Mouse (Mus musculus): ENCODE data around the gene Sema4c.

Gene Sema4c

DNA sequence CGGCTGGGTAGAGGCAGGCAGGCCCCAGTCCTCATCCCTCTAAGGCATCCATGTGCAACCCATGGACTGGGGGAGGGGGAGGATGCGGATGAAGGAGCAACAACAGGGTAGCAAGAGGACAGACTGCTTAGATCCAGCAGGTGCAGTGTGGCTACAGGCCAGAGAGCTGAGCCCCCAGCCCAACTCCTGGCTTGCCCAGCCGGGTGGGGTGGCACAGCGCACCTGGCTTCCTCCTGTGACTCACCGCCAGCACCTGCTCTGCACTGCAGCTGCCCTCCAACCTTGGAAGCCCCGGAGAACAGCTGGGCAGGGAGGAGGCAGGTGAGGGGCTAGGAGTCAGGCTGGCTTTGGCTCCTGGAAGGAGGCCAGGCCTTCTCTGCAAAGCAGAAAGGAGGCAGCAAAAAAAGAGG lies 21.8 kb upstream of the Sema4c start:
- no peak for DNase-seq (ENCODE audit: low read depth, low spot score)

DNA sequence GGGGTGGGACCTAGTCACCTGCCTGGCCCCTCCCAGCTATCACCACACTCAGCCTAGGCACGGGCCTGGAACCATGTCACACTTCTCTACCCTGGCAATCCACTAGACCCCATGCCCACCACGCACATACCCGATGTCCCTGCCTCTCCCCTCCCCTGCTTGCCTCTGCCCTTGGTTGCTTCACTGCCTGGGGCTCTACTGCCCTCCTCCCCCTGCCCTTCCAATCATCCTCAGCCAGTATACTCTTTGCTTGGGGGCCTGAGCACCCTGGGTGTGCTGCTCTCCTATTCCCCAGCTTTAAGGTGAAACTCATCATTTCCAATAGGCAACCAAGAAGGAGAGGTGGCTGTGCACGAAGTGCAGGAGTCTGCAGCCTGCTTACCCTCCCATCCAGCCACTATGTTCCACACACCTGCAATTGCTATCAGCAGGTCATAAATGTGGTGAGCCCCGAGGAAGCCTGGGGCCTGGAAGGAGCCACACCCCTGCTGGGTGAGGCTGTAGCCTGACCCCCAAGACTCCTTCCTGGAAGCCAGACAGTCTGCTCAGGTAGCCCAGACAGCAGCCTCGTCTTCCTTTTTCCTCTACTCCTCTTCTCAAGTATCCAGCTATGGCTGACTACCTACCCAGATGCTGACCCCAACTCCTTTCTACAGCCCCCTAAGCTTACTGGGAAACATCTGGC lies 19.0 kb upstream of the Sema4c start:
- no peak for DNase-seq (ENCODE audit: low read depth, low spot score)

DNA sequence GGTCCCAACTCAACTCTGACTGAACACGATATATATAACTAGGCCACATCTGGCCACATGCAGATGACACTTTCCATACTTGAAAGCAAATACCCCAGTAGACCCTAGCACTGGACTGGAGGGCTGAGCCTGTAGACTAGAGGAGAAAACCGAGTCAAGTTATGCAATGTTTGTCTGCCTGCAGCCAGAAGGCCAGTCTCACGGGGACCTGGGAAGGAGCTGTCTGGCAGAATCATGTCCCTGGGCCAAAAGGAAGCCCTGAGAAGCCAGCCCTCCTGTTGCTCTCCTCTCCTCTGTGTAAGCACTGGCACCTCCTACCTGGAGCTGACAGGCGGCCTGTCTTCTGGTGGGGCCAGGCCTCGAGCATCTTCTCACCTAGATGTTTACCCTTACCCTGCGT lies 17.2 kb upstream of the Sema4c start:
- no peak for DNase-seq (ENCODE audit: low read depth, low spot score)

DNA sequence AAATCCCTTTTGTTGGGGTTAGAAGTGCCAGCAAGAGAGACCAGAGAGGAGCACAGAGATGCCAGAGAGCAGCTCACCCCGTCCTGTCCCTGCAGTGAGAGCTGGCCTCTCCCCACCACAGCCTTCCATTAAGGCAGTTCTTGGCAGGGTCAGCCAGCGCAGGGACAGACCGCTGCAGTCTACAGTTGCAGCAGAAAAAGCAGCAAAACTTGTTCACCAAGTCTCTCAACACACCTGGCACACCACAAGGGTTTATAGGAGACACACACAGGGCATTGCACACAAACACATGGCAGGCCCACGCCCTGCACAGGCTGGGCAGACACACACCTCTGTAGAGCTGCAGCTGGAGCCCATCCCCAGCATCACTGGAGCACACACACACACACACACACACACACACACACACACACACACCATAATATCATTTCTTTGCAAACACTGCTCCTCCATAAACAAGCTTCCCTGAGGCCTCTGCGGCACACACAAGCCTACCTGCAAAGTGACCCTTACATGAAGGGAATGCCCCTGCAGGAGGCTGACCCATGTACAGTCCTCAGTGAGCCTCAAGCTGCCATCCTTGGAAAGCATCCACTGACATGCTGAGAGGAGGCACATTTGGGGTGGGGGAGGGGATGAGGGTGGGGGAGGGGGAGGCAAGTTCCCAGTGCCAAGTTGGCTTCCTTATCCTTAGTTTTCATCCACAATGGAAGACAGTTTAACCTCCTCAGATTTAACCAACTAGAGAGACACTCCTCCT lies 16.2 kb upstream of the Sema4c start:
- DNase-seq (ENCODE audit: low read depth, low spot score) = no peak

DNA sequence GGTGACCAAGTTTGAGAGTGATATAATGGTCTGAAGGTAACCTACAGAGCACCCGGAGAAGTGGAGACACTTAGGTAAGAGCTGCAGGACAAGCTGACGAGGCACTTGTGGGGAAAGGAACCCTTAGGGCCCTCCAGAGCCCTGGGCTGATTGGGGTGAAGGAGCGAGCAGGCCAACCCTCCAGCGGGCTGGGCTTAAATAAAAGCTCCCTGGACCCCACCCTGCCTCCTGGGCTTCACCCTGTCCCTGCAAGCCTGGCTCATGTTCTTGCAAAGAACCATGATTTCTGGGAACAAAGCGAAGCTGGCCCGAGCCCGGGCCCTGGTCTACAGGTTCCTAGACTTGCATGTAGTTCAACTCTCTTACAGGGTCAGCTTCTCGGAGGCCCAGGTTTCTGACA lies 15.4 kb upstream of the Sema4c start:
- DNase-seq (ENCODE audit: low read depth, low spot score) = no peak

DNA sequence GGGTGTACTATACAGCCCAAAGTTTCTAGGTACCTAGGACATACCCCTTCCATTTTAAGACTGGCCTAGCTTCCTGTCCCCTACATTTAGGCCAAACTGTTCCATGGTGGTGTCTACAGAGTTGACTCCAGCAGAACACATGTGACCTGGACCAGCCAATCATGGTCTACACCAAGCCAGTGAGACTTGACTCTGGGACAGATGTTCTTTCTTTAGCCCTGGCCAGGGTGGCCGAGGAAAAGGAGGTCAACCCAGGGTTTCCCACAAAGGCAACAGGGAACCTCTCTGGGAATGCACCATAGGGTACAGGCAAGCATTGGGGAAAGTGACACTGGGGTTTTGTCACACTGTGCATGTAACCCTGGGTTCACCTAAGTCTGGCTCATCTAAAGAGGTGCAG lies 14.6 kb upstream of the Sema4c start:
- DNase-seq (ENCODE audit: low read depth, low spot score) = no peak

DNA sequence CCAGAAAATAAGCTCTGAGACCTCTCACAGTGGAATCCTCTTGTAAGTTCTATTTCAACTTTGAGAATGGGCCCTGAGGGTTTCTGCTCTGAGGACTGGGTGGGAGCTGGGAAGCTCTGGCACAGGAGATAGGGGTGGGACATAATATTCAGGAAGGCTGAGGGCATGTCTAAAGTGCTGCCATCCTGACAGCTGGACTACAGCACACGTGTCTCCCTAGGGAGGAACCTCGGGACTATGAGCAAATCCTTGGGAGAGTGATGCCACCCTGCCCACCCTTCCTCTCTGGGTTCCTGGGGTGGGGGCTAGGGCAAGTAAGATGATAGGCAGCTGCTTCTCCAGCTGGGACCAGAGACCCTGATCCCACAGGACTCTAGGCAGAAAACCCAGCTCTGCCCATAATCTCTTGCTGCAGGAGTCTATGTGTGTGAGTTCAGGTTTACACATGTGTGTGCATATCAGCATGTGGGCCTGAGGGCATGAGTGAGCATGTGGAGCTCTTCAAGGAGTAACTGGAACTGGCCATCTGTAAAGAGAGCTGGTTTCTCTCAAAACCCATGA lies 14.1 kb upstream of the Sema4c start:
- no peak for DNase-seq (ENCODE audit: low read depth, low spot score)

DNA sequence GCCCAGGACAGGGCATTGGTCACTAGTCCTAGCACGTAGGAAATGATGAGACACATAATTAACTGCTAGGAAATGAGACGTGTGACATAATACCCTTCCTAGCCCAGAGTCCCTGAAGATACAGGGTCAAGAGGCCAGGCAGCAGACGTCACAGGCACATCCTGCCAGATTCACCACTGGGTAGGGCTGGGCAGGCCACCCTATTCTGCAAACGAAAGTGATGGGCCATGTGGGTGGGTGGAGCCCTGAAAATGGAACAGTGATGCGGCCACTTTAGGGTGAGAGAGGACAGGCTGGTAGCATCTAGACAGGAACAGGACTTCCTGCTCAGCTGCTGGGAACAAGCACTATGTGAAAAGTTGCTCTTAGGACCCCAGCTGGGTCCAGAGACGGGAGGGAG lies 13.5 kb upstream of the Sema4c start:
- no peak for DNase-seq (ENCODE audit: low read depth, low spot score)

DNA sequence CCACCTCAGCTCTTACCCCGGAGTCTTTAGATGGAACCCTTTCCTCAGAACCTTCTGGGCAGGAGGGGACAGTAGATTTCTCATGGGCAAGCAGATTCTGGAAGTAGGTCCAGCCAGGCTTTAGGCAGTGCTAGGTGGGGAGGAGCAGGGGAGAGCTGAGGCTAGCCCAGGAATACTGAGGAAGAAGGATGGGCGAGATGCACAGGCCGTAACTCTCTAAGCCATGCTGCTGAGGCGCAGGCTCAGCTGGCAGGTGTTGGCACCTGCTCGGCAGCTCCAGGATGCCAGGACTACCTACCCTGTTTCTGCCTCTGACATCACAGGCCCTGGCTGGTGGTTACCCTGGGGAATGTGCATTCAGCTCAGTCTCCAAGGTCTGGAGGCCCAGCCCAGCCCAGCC lies 12.2 kb upstream of the Sema4c start:
- DNase-seq (ENCODE audit: low read depth, low spot score) = no peak

DNA sequence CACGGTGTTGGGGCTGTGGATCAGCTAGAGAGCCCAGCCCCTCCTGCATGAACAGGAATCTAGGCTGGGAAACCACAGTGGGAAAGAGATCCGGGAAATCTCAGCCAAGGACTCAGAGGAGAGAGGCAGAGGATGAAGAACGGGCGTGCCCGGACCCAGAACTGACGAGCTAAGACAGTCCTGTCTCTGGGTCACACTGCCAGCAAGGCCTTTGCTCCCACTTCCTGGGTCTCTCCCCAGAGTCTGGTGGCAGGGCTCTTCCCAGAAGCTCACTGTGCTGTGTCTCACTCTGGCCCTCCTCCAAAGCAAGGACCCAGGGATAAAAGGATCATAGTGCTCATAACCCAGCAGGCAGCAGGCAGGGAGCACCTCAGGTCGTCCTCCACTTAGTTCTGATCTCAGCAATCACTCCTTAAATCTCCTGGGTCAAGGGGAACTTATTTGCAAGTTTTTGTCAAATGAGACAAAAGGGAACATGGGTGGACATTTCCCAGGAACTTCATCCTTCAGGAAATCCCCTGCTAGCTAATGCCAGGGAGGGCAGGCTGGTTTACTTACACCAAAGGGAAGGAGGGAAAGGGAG lies 11.6 kb upstream of the Sema4c start:
- DNase-seq (ENCODE audit: low read depth, low spot score) = no peak

DNA sequence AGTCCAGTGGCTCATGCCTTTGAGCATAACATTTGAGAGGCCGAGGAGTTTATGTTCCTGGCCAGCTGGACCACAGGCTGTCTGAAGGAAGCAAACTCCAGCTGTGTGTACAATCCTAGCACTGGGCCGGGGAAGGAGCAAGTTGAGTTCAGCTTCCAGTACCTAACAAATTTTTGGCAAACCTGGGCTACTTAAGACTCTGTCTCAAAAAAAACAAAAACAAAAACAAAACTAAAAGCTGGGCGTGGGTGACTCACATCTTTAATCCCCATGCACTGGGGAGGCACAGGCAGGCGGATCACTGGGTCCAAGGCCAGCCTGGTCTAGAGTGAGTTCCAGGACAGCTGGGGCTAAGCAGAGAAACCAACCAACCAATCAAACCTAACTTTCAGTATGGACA lies 10.6 kb upstream of the Sema4c start:
- DNase-seq (ENCODE audit: low read depth, low spot score) = no peak

DNA sequence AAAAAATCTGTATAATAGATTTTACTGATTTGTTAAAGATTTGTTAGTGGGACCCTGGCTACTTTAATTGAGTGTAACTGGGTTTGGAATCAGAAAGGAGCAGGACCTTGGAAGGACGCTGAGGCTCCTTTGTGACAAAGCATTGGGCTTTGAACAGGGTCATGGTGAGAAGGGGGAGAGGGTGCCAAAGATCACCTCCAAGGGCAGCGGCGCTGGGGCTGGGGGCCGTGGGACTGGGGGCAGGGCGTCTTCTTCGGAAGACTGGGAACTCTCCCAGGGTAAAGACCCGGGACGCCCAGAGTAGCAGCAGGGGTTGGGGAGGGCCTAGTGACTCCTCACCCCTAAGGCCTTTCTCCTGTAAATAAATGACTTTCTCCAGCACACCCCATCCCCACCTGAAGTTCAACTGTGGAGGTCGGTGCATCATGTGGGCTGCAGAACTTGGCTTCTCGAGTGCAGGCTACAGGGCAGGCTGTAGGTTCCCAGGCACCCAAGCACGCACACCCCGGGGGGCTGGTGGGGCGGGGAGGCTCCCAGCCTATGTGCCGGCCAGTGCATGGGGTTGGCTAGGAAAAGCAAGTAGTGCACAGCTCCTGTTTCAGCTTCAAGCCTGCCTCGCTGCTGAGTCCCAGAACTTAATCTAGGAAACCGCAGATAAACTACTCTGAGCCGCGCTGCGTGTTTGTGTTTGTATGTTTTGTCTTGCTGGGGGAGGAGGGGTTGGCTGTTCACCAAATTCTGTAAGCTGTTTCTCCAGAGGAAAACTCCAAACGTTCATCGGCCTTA lies 9.9 kb upstream of the Sema4c start:
- DNase-seq (ENCODE audit: low read depth, low spot score) = no peak

DNA sequence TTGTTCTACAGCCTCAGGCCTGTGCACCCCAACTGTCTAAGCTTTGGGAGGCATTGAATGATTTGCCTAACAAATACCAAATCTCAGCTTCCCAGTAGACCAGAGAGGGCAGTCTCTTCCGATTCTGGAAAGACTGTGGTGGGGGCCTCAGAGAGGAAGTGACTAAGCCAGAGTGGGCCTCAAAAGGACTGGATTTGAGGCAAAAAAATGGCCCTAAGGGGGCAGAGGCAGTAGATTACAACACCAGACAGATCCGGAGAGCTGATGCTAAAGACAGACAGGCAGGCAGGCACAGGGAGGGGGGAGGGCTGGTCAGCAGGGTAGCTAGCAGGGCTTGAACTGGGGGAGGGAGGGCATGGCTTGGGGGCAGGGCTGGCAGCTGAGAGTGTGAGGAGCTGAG lies 8.3 kb upstream of the Sema4c start:
- no peak for DNase-seq (ENCODE audit: low read depth, low spot score)

DNA sequence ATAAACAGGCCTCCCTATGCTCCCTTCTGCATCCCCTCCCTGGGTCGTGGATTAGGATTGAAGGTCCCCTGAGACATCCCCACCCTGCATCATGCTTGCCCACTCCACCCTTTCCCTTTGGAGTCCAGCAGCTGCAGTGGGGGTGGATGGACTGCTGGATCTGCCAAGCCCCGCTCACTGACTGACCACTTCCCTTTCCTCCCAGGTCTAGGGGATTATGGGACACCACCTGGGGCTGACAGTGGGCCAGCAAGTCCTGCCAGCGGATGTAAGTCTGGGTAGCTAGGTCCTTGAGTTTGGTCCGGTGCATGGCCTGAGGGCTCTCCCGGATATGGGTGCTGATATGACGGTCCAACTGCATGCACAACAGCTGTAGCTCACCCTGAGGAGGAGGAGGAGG lies 6.0 kb upstream of the Sema4c start:
- DNase-seq (ENCODE audit: low read depth, low spot score) = no peak

DNA sequence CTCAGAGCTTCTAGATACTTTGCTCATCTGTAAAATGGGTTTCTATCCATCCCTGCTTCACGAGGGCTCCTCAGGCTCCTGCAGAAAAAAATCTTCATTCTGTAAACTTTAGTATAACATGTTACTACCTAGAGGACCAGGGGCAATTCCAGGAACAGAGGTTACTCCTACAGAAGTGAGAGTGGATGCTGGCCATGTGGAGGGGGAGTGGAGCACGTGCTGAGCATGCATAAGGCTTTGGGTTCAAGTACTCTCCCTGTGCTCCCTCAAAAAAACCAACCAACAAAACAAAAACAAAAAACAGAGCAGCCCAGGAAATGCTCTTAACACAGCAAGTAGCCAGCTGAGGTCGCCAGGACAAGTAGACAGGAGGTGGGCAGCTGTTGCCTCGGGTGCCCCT lies 5.5 kb upstream of the Sema4c start:
- no peak for DNase-seq (ENCODE audit: low read depth, low spot score)

DNA sequence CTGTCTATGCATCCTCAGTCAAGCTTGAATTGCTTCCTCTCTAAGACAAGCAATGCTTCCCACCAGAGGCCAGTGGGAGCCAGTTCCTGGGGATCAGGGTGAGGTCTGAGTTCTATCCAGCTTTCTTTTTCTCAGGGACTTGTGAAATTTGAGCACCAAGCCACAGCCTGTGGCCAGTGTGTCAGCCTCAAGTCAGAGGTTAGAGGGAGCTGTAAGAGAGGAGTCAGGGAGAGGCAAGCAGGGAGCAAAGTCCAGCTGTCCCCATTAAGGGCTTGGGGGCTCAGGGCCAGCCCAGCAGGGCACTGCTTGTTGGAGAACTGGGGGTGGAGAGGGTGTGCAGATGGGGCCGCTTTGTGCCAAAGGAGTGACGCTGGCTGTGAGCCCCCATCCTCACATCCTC lies 5.0 kb upstream of the Sema4c start:
- DNase-seq (ENCODE audit: low read depth, low spot score) = no peak

DNA sequence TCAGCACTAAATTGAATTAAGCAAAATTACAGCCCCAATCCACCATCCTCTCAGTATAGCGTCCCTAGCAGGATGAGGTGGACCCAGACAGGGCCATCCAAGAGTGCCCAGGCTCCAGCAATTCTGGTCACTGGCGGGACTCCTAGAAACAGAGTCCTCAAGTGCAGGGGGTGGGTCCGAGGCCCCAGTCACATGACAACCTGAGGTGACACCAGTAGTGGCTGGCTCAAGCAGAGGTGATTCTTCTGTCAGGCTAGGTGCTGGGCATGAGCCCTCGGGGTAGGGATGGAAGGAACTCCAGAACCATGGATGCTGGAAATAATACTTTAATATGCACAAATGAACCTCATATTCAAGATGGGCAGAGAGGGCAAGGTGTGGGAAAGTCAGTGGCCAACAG lies 4.2 kb upstream of the Sema4c start:
- DNase-seq (ENCODE audit: low read depth, low spot score) = no peak

DNA sequence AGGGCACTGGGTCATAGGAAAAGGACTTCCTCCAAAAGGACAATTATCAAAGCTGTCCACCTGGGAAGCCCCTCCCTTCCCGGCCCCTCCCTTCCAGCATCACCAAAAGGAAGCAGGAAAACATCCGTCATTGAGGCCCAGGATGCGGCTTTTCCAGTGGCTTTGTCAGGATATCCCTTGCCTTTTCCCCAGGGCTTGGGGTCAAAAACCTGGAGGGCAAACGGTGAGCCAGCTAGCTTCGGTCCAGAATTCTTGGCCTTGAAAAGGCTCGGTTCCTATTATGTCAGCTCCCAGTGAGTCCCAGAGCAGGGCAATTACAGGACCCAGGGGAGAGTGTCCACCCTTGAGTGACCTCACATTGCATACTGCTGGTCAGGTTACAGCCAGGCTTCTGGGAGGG lies 2.8 kb upstream of the Sema4c start:
- DNase-seq (ENCODE audit: low read depth, low spot score) = no peak

DNA sequence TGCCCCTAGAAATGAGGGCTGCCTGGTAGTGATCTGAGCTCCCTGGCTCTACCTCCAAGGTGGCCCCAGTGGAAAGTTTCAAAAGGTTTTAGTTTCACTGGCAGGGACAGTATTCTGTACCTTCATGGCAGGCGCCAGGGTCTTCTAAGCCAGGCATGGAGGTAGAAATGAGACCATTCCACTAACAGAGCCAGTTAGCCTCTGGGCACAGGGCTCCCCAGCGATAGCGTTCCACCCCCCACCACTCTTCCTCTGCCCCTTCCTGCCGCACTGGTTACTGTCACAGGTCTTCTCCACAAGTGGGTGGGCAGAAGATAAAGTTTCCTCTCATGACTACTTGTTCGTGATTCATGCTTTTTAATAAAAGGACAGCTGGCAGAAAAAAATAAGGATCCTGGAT lies 1.7 kb upstream of the Sema4c start:
- no peak for DNase-seq (ENCODE audit: low read depth, low spot score)

DNA sequence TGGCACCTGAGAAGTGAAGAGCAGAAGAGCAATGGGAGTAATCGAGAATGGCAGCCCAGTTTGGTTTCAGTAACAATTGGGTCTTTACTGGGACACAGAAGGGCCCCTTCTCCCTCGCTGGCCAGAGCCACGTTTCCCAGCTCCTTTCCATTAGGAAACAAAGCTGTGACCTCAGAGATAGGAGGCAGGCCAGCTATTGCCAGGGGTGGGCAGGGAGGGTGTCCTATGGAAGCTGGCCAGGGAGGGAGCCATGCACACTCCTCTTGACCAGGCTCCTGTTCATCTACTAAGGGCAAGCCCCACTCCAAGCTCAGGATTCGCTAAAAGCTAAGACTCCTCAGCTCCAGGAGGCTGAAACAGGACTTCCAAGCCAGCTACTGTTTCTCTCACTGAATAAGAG lies 1.1 kb upstream of the Sema4c start:
- no peak for DNase-seq (ENCODE audit: low read depth, low spot score)

DNA sequence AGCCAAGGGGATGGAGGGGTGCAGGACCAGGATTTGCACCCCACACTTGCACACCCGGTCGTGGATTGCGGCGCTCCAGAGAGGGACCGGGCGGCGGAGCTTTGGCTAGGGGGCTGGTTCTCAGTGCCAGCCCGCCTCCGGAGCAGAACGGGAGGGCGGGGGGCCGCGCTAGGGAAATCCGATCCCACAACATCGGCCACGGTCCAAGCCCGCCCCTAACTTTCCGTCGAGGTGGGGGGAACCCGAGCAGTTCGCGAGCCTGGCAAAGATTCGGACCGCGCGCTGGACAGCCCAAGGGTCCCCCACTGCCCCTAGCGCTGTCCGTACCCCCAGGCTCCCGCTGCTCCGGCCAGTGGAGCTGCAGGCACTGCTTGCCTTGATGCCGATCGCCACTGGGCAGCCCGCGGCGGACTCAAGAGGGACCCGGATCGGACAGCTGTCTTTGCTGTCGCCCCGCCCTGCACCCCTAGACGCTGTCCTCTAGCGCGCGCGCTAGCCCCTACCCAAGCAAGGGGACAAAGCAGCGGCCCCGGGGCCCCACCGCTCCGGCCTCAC lies 615 bp downstream of the Sema4c start:
- no peak for DNase-seq (ENCODE audit: low read depth, low spot score)

All from brain, embryonic 18.5 days (tissue).